Mouse (Mus musculus): ENCODE data around the gene Ahcyl2. TPM values are rescaled to one million over a fixed set of nuclear protein-coding genes. Genes with fewer than 3 reads are reported as not detected.
A peak's percentile ranks its signal among the peaks of the same experiment; 100 is the strongest.

Gene Ahcyl2
- polyA plus RNA-seq, 1 experiment from 2014 or later, result 14.0 TPM

DNA sequence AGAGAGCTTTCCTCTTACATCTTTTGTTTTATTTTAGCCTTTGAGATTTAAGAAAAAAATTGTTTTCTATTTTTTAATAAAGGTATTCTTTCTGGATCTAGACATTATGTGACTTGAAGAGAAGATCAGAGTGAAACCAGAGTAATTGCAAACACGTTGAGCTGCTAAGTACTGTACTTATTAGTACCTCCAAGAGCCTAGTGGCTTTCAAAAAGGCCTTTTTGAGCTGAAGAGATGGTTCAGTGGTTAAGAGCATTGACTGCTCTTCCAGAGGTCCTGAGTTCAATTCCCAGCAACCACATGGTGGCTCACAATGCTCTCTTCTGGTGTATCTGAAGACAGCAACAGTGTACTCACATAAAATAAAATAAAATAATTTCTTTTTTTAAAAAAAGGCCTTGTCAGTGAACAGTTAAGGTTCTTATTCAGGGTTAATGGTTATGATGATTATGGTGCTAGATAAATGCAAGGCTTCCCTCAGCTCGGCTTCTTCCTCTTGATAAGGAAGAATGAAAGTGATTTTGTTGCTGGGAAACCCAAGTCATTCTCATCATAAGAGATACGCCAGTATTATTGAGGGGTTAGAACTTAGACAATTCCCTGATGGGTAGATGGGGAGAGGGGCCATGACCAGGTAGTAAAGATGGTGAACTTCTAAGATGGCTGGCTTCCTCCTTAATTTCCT, 22.3 kb downstream of the Ahcyl2 start:
- Histone ChIP-seq H3K36me3 (ENCODE audit: control insufficient read depth, insufficient read depth, low read length) (no peaks in the 10 kb centered on the region), H3K27ac (replicated peaks; ENCODE audit: low read depth, low read length) (no peak overlapping the region), H3K9me3 (ENCODE audit: control insufficient read depth, low read length) (no peaks in the 10 kb centered on the region), H3K4me3 (ENCODE audit: low read depth, low read length) (no peak overlapping the region), H3K4me1 (ENCODE audit: control insufficient read depth, insufficient read depth, low read length) (no peaks in the 10 kb centered on the region), H3K27me3 (replicated peaks; ENCODE audit: control insufficient read depth, insufficient read depth, low read length) (no peaks in the 10 kb centered on the region), H3K4me2 (ENCODE audit: low read depth, low read length) (no peak overlapping the region), H3K9ac (ENCODE audit: low read depth, low read length) (no peak overlapping the region)
- DNase-seq (ENCODE audit: low spot score), result no peak
- ATAC-seq (ENCODE audit: low read depth), result no peak
- WGBS, result 94% methylated on average over 3 of the region's 3 CpGs

DNA sequence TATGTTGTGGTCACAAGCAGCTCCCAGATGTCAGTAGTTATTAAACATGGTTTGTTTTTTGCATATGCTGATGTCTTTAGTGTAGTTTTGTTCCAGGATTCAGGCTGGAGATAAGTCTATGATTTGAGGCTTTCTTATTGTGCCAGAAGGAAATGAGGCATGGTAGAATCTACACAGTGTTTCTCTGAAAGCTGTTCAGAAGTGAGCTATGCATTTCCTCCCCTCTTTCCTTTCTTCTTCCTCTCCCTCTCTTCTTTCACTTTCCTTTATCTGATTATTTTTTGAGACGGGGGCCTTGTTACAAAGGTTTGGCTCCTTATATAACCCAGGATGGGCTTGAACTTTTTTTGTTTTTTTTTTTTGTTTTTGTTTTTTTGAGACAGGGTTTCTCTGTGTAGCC, 25.7 kb downstream of the Ahcyl2 start:
- no peak for ATAC-seq (ENCODE audit: low read depth)
- no peak overlapping the region for H3K4me2 ChIP-seq (ENCODE audit: low read depth, low read length)
- H3K27me3 ChIP-seq (replicated peaks; ENCODE audit: control insufficient read depth, insufficient read depth, low read length), result no peaks in the 10 kb centered on the region
- H3K36me3 ChIP-seq (ENCODE audit: control insufficient read depth, insufficient read depth, low read length), result no peaks in the 10 kb centered on the region
- H3K9ac ChIP-seq (ENCODE audit: low read depth, low read length), result no peak overlapping the region
- no peak overlapping the region for H3K27ac ChIP-seq (replicated peaks; ENCODE audit: low read depth, low read length)
- H3K9me3 ChIP-seq (ENCODE audit: control insufficient read depth, low read length), result no peaks in the 10 kb centered on the region
- WGBS, result 64% methylated on average over 1 of the region's 1 CpGs
- no peak overlapping the region for H3K4me3 ChIP-seq (ENCODE audit: low read depth, low read length)
- no peaks in the 10 kb centered on the region for H3K4me1 ChIP-seq (ENCODE audit: control insufficient read depth, insufficient read depth, low read length)
- DNase-seq (ENCODE audit: low spot score), result no peak

DNA sequence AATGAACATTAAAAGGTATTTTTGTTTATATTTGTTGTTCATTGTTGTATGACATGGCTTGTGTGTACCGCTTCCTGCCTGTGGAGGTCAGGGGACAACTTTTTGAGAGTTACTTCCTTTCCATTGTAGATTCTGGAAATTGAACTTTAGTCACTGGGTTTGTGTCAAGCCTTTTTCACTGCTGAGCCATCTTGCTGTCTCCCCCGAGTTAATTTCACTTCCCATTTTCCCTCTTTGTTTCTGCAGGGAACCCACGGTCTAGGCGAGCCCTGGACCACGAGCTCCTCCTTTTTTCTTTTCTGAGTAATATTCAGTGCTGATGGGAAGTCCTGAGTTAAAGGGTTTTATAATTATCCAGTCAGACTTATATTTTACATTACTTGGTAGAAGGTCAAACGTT, 26.8 kb downstream of the Ahcyl2 start:
- Histone ChIP-seq H3K4me1 (ENCODE audit: control insufficient read depth, insufficient read depth, low read length) (no peaks in the 10 kb centered on the region), H3K36me3 (ENCODE audit: control insufficient read depth, insufficient read depth, low read length) (no peaks in the 10 kb centered on the region), H3K27ac (replicated peaks; ENCODE audit: low read depth, low read length) (no peak overlapping the region), H3K27me3 (replicated peaks; ENCODE audit: control insufficient read depth, insufficient read depth, low read length) (no peaks in the 10 kb centered on the region), H3K9ac (ENCODE audit: low read depth, low read length) (no peak overlapping the region), H3K9me3 (ENCODE audit: control insufficient read depth, low read length) (no peaks in the 10 kb centered on the region), H3K4me3 (ENCODE audit: low read depth, low read length) (no peak overlapping the region), H3K4me2 (ENCODE audit: low read depth, low read length) (no peak overlapping the region)
- DNase-seq (ENCODE audit: low spot score) (no peak), ATAC-seq (ENCODE audit: low read depth) (no peak)
- WGBS, result 78% methylated on average over 6 of the region's 6 CpGs

DNA sequence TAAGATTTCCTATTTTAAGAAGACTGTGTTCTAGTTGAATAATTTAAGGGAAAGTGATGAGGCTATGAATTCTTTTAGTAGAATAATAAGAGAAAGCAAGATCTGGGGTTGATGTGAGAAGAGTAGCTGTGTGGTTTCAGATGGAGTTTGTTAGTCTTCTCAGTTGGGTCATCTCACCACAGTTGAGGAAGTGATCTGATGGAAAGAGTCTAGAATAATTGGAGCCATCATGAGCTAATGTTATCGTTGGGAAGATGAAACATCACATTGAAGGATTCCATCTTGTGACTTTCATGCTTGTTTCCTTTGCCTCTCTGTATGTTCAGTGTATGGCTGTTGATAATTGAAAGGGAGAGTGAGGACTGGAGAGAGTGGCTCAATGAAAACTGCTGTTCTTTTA, 35.2 kb downstream of the Ahcyl2 start:
- Histone ChIP-seq H3K9me3 (ENCODE audit: control insufficient read depth, low read length) (no peaks in the 10 kb centered on the region), H3K4me1 (ENCODE audit: control insufficient read depth, insufficient read depth, low read length) (no peaks in the 10 kb centered on the region), H3K27me3 (replicated peaks; ENCODE audit: control insufficient read depth, insufficient read depth, low read length) (no peaks in the 10 kb centered on the region), H3K27ac (replicated peaks; ENCODE audit: low read depth, low read length) (no peak overlapping the region), H3K4me3 (ENCODE audit: low read depth, low read length) (no peak overlapping the region), H3K9ac (ENCODE audit: low read depth, low read length) (no peak overlapping the region), H3K36me3 (ENCODE audit: control insufficient read depth, insufficient read depth, low read length) (no peaks in the 10 kb centered on the region), H3K4me2 (ENCODE audit: low read depth, low read length) (no peak overlapping the region)
- WGBS, result 85% methylated on average over 1 of the region's 1 CpGs
- DNase-seq (ENCODE audit: low spot score) (no peak), ATAC-seq (ENCODE audit: low read depth) (no peak)

DNA sequence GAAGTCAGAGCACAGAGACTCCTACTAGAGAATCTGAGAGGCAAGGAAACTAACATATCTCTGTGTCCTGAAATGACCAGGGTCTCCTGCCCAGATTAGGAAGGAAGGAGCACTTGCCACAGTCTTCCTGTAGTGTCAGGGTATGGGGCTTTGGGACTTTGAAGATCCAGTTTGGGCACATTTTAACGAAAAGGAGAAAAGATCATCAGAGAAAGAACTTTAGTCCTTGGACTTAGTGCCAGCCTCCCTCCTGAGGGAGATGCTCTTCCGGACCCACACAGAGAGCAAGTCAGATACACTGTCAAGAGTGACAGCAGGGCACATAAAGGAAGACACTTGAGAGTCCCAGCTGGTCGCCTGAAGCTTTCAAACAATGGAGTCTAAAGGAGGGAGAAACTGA, 36.2 kb downstream of the Ahcyl2 start:
- no peaks in the 10 kb centered on the region for H3K9me3 ChIP-seq (ENCODE audit: control insufficient read depth, low read length)

GRCm38 (mm10) chr6:29805381-29805780, 37.6 kb downstream of the Ahcyl2 start:
- H3K27ac ChIP-seq (replicated peaks; ENCODE audit: low read depth, low read length), result no peak overlapping the region
- DNase-seq (ENCODE audit: low spot score) (no peak), ATAC-seq (ENCODE audit: low read depth) (no peak)
- no peak overlapping the region for H3K4me2 ChIP-seq (ENCODE audit: low read depth, low read length)
- H3K36me3 ChIP-seq (ENCODE audit: control insufficient read depth, insufficient read depth, low read length), result no peaks in the 10 kb centered on the region
- H3K4me3 ChIP-seq (ENCODE audit: low read depth, low read length), result no peak overlapping the region
- no peaks in the 10 kb centered on the region for H3K4me1 ChIP-seq (ENCODE audit: control insufficient read depth, insufficient read depth, low read length)
- no peaks in the 10 kb centered on the region for H3K27me3 ChIP-seq (replicated peaks; ENCODE audit: control insufficient read depth, insufficient read depth, low read length)
- H3K9me3 ChIP-seq (ENCODE audit: control insufficient read depth, low read length), result no peaks in the 10 kb centered on the region
- WGBS, result 52% methylated on average over 2 of the region's 2 CpGs
- H3K9ac ChIP-seq (ENCODE audit: low read depth, low read length), result no peak overlapping the region

More for the DNA sequence above, 36.2 kb downstream of the Ahcyl2 start:
- ATAC-seq (ENCODE audit: low read depth), result no peak
- H3K9ac ChIP-seq (ENCODE audit: low read depth, low read length), result no peak overlapping the region
- no peak overlapping the region for H3K27ac ChIP-seq (replicated peaks; ENCODE audit: low read depth, low read length)
- WGBS, result 59% methylated on average over 3 of the region's 3 CpGs
- H3K27me3 ChIP-seq (replicated peaks; ENCODE audit: control insufficient read depth, insufficient read depth, low read length), result no peaks in the 10 kb centered on the region
- H3K36me3 ChIP-seq (ENCODE audit: control insufficient read depth, insufficient read depth, low read length), result no peaks in the 10 kb centered on the region
- no peaks in the 10 kb centered on the region for H3K4me1 ChIP-seq (ENCODE audit: control insufficient read depth, insufficient read depth, low read length)
- no peak for DNase-seq (ENCODE audit: low spot score)
- no peak overlapping the region for H3K4me2 ChIP-seq (ENCODE audit: low read depth, low read length)
- no peak overlapping the region for H3K4me3 ChIP-seq (ENCODE audit: low read depth, low read length)

- H3K27ac ChIP-seq (replicated peaks; ENCODE audit: low read depth, low read length), result no peak overlapping the region
- H3K4me1 ChIP-seq (ENCODE audit: control insufficient read depth, insufficient read depth, low read length), result 0 out of 2 replicates have a peak, but pooled peaks cover 8% of the 10 kb centered on the region
- no peak overlapping the region for H3K4me2 ChIP-seq (ENCODE audit: low read depth, low read length)
- no peak overlapping the region for H3K4me3 ChIP-seq (ENCODE audit: low read depth, low read length)
- no peaks in the 10 kb centered on the region for H3K27me3 ChIP-seq (replicated peaks; ENCODE audit: control insufficient read depth, insufficient read depth, low read length)
- 94% methylated on average over 2 of the region's 2 CpGs for WGBS
- DNase-seq (ENCODE audit: low spot score) (no peak), ATAC-seq (ENCODE audit: low read depth) (no peak)
- H3K9me3 ChIP-seq (ENCODE audit: control insufficient read depth, low read length), result no peaks in the 10 kb centered on the region
- no peaks in the 10 kb centered on the region for H3K36me3 ChIP-seq (ENCODE audit: control insufficient read depth, insufficient read depth, low read length)
- no peak overlapping the region for H3K9ac ChIP-seq (ENCODE audit: low read depth, low read length)
Measured at GRCm38 (mm10) chr6:29812076-29812475, 44.3 kb downstream of the Ahcyl2 start.

DNA sequence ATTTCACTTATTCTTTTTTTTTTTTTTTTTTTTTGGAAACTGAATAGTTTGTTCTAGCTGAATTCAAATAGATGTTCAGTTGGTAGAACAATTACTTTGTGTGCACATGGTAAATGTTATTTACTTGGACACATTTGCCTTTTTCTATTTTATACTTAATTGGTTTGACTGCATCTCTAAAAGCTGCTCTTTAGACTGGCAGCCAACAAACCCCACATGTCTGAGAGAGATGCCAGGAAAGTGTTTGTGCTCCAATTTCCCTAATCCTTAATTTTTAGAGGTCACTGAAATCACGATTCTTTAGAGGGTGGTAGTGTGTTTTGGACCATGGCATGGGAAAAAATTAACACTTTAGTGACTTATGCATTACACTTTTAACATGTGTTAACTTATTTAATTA, 44.8 kb downstream of the Ahcyl2 start:
- DNase-seq (ENCODE audit: low spot score), result no peak
- no peaks in the 10 kb centered on the region for H3K36me3 ChIP-seq (ENCODE audit: control insufficient read depth, insufficient read depth, low read length)
- 28% methylated on average over 1 of the region's 1 CpGs for WGBS
- H3K4me1 ChIP-seq (ENCODE audit: control insufficient read depth, insufficient read depth, low read length), result 0 out of 2 replicates have a peak, but pooled peaks cover 8% of the 10 kb centered on the region
- H3K9me3 ChIP-seq (ENCODE audit: control insufficient read depth, low read length), result no peaks in the 10 kb centered on the region
- H3K4me3 ChIP-seq (ENCODE audit: low read depth, low read length), result no peak overlapping the region
- ATAC-seq (ENCODE audit: low read depth), result no peak
- no peak overlapping the region for H3K9ac ChIP-seq (ENCODE audit: low read depth, low read length)
- no peak overlapping the region for H3K4me2 ChIP-seq (ENCODE audit: low read depth, low read length)
- no peak overlapping the region for H3K27ac ChIP-seq (replicated peaks; ENCODE audit: low read depth, low read length)
- no peaks in the 10 kb centered on the region for H3K27me3 ChIP-seq (replicated peaks; ENCODE audit: control insufficient read depth, insufficient read depth, low read length)

DNA sequence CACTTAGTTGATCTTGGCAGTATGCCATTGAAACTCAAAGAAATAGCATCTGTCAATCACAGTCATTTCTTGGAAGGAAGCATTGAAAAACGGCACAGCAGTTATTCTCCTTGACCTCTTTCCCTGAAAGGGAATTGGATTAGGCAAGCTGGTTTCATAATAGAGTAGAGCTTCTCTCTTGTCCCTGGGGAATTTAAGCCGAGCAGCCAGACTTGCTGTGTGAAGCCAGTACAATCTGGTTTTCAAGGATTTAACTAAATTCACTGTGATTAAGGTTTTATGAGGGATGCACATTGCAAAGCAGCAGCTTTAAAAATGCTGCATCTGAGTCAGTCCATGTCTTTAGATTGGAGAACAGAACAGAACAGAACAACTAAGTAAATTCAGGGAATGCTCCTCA, 46.8 kb downstream of the Ahcyl2 start:
- Histone ChIP-seq H3K4me1 (ENCODE audit: control insufficient read depth, insufficient read depth, low read length) (0 out of 2 replicates have a peak, but pooled peaks cover 8% of the 10 kb centered on the region), H3K9me3 (ENCODE audit: control insufficient read depth, low read length) (no peaks in the 10 kb centered on the region), H3K9ac (ENCODE audit: low read depth, low read length) (no peak overlapping the region), H3K4me2 (ENCODE audit: low read depth, low read length) (no peak overlapping the region), H3K4me3 (ENCODE audit: low read depth, low read length) (no peak overlapping the region), H3K27ac (replicated peaks; ENCODE audit: low read depth, low read length) (0 out of 2 replicates have a peak overlapping the region, but pooled peaks have one; percentile 11), H3K27me3 (replicated peaks; ENCODE audit: control insufficient read depth, insufficient read depth, low read length) (no peaks in the 10 kb centered on the region), H3K36me3 (ENCODE audit: control insufficient read depth, insufficient read depth, low read length) (no peaks in the 10 kb centered on the region)
- DNase-seq (ENCODE audit: low spot score) (peak; percentile 76), ATAC-seq (ENCODE audit: low read depth) (peak; percentile 76; the same call in 1 of the 2 replicates)
- 7% methylated on average over 2 of the region's 2 CpGs for WGBS
